Mouse (Mus musculus) heart, embryonic 11.5 days (tissue): ENCODE data around the gene Sptlc3. TPM values are rescaled to one million over a fixed set of nuclear protein-coding genes. Genes with fewer than 3 reads are reported as not detected.

ENCODE experiments used
- polyA plus RNA-seq: library from polyadenylated mRNA; unstranded; fragments of >200 nt; fragmentation: Nextera tagmentation; extraction: Ambion mirVana; gene quantifications from 2 replicates; pipeline ENCODE4 v1.2.1, GENCODE M21; 2014

Sptlc3 gene
- polyA plus RNA-seq, 1 experiment from 2014 or later, result not detected

Other genes with a start within 250 kb of the Sptlc3 start
- 0.38 and 1.1 TPM in 2 replicates for gene Ism1, start 184.3 kb downstream of the Sptlc3 start, polyA plus RNA-seq